Mouse (Mus musculus): ENCODE results near the gene Spaca3. TPM values are rescaled to one million over a fixed set of nuclear protein-coding genes. Genes with fewer than 3 reads are reported as not detected.

Gene Spaca3
- total and polyA plus RNA-seq, 2 experiments from 2014 or later: 0.14 TPM; not detected in 1

DNA sequence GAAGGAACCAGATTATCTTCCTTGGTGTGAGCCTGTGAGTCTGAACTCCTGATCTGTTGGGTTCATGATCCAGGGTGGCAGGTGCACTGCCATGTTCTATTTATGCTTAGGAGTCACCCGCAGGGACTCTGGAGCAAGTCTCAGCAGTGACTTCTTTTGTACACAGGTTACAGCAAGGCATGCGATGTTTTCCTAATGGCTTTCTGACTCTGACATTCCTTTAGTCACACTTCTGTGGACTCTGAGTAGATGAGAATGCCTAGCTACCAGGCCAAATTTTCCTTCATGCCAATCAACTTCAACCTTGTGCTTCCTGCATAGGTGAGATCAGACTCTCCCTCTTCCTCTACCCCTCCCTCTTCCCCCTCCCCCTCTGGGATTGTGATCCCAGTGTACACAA lies 22.8 kb upstream of the Spaca3 start:
- no peak overlapping the region for H3K27ac ChIP-seq (ENCODE audit: low read depth)
- no peak overlapping the region for H3K4me3 ChIP-seq (ENCODE audit: low read depth, low read length)
- H3K4me1 ChIP-seq (ENCODE audit: control insufficient read depth, insufficient read depth): no peaks in the 10 kb centered on the region
- DNase-seq (ENCODE audit: low spot score) (no peak), ATAC-seq (ENCODE audit: insufficient read depth, low read depth) (no peak)
- WGBS: 69% methylated on average over 2 of the region's 2 CpGs
- H3K4me2 ChIP-seq (ENCODE audit: low read depth, low read length): no peak overlapping the region
- TF ChIP-seq EP300 (IDR thresholded peaks at IDR 0.05; ENCODE audit: low read depth) (no peak), CTCF (IDR thresholded peaks at IDR 0.05; ENCODE audit: low read depth) (no peak)
- H3K27me3 ChIP-seq (ENCODE audit: control insufficient read depth, insufficient read depth, low read length): no peaks in the 10 kb centered on the region
- no peak overlapping the region for H3K9ac ChIP-seq (replicated peaks; ENCODE audit: low read depth, low read length)
- H3K9me3 ChIP-seq (replicated peaks; ENCODE audit: control insufficient read depth, low read length): no peaks in the 10 kb centered on the region
- H3K36me3 ChIP-seq (replicated peaks; ENCODE audit: control insufficient read depth, insufficient read depth, low read length): no peaks in the 10 kb centered on the region

DNA sequence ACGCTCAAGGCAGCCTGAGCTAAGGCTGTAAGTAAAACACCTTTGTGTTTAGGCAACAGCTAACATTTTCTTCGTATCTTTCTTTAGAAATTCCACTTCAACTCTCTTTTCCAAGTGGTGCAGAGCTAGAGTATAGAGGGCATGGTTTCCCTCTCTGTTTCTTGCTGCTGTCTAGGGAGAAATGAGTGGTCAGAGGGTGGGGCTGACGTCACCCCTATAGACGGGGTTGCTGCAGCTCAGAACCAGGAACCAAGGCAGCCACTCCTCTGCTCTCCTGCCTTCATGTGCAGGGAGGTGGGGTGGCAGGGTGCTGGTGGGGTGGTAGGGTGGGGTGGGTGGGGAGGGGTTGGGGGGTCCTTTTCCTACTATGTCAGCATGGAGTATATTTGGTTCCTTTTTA lies 22.3 kb upstream of the Spaca3 start:
- TF ChIP-seq CTCF (IDR thresholded peaks at IDR 0.05; ENCODE audit: low read depth): no peak
- no peak for TF ChIP-seq EP300 (IDR thresholded peaks at IDR 0.05; ENCODE audit: low read depth)
- DNase-seq (ENCODE audit: low spot score): no peak
- WGBS: 61% methylated on average over 4 of the region's 4 CpGs

DNA sequence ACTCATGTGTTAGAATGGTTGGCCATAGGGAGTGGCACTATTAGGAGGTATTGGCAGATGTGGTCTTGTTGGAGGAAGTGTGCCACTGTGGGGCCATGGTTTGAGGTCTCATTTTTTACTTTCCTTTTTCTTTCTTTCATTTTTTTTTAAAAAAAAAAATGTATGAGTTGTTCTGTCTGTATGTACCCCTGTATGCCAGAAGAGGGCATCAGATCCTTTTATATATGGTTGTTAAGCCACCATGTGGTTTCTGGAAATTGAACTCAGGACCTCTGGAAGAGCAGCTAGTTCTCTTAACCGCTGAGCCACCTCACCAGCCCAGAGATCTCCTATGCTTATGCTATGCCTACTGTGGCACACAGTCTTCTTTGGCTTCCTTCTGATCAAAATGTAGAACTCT lies 19.4 kb upstream of the Spaca3 start:
- H3K4me1 ChIP-seq (ENCODE audit: control insufficient read depth, insufficient read depth): no peaks in the 10 kb centered on the region
- ATAC-seq (ENCODE audit: insufficient read depth, low read depth) (no peak), DNase-seq (ENCODE audit: low spot score) (no peak)
- no peak for TF ChIP-seq CTCF (IDR thresholded peaks at IDR 0.05; ENCODE audit: low read depth)
- TF ChIP-seq EP300 (IDR thresholded peaks at IDR 0.05; ENCODE audit: low read depth): no peak
- no peak overlapping the region for H3K9ac ChIP-seq (replicated peaks; ENCODE audit: low read depth, low read length)
- no peaks in the 10 kb centered on the region for H3K9me3 ChIP-seq (replicated peaks; ENCODE audit: control insufficient read depth, low read length)
- no peaks in the 10 kb centered on the region; the same call in 1 of the 2 replicates for H3K27me3 ChIP-seq (ENCODE audit: control insufficient read depth, insufficient read depth, low read length)
- H3K4me2 ChIP-seq (ENCODE audit: low read depth, low read length): no peak overlapping the region
- H3K36me3 ChIP-seq (replicated peaks; ENCODE audit: control insufficient read depth, insufficient read depth, low read length): no peaks in the 10 kb centered on the region
- H3K4me3 ChIP-seq (ENCODE audit: low read depth, low read length): no peak overlapping the region
- 67% methylated on average over 1 of the region's 1 CpGs for WGBS
- no peak overlapping the region for H3K27ac ChIP-seq (ENCODE audit: low read depth)

More for the DNA sequence above, 22.3 kb upstream of the Spaca3 start:
- no peaks in the 10 kb centered on the region for H3K36me3 ChIP-seq (replicated peaks; ENCODE audit: control insufficient read depth, insufficient read depth, low read length)
- H3K27ac ChIP-seq (ENCODE audit: low read depth): no peak overlapping the region
- H3K27me3 ChIP-seq (ENCODE audit: control insufficient read depth, insufficient read depth, low read length): no peaks in the 10 kb centered on the region
- H3K4me1 ChIP-seq (ENCODE audit: control insufficient read depth, insufficient read depth): no peaks in the 10 kb centered on the region
- no peaks in the 10 kb centered on the region for H3K9me3 ChIP-seq (replicated peaks; ENCODE audit: control insufficient read depth, low read length)
- no peak for ATAC-seq (ENCODE audit: insufficient read depth, low read depth)
- no peak overlapping the region for H3K9ac ChIP-seq (replicated peaks; ENCODE audit: low read depth, low read length)
- H3K4me3 ChIP-seq (ENCODE audit: low read depth, low read length): no peak overlapping the region
- H3K4me2 ChIP-seq (ENCODE audit: low read depth, low read length): no peak overlapping the region

DNA sequence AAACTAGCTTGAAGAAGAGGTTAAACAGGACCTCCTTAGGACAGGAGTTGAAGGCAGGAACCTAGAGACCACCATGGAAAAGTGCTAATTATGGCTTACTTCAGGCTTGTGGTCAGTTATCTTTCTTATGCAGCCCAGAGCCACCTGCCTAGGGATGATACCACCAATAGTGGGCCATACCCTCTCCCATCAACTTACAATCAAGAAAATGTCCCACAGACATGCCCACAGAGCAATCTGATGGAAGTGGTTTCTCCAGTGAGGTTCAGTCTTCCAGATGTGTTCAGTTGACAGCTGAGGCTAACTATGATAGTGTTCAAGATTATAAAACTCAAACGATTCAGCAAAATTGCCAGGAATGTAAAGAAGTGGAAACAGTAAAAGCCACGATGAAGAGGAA lies 14.7 kb upstream of the Spaca3 start:
- no peaks in the 10 kb centered on the region; the same call in 1 of the 2 replicates for H3K27me3 ChIP-seq (ENCODE audit: control insufficient read depth, insufficient read depth, low read length)
- H3K4me3 ChIP-seq (ENCODE audit: low read depth, low read length): no peak overlapping the region
- DNase-seq (ENCODE audit: low spot score) (no peak), ATAC-seq (ENCODE audit: insufficient read depth, low read depth) (no peak)
- no peak overlapping the region for H3K4me2 ChIP-seq (ENCODE audit: low read depth, low read length)
- 69% methylated on average over 2 of the region's 2 CpGs for WGBS
- TF ChIP-seq CTCF (IDR thresholded peaks at IDR 0.05; ENCODE audit: low read depth) (no peak), EP300 (IDR thresholded peaks at IDR 0.05; ENCODE audit: low read depth) (no peak)
- H3K9ac ChIP-seq (replicated peaks; ENCODE audit: low read depth, low read length): no peak overlapping the region
- H3K4me1 ChIP-seq (ENCODE audit: control insufficient read depth, insufficient read depth): no peaks in the 10 kb centered on the region
- H3K27ac ChIP-seq (ENCODE audit: low read depth): no peak overlapping the region
- no peaks in the 10 kb centered on the region for H3K9me3 ChIP-seq (replicated peaks; ENCODE audit: control insufficient read depth, low read length)
- no peaks in the 10 kb centered on the region for H3K36me3 ChIP-seq (replicated peaks; ENCODE audit: control insufficient read depth, insufficient read depth, low read length)

DNA sequence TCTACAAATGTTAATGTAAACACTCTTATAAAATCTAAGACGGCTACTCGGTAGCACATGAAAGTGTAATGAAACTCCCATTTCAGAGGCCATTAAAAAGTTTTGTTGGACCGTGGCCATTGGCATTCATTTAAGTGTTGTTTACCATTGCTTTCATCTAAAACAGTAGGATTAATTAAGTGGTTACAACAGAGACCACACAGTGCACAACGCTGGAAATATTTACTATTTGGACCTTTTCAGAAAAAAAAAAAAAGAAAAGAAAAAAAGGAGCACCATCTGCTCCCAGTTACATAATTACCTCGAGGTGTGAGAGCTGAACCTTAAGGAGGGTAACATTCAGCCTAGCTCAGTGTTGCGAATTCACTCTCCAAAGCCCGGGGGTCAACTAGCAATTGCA lies 12.7 kb upstream of the Spaca3 start:
- Histone ChIP-seq H3K4me2 (ENCODE audit: low read depth, low read length) (no peak overlapping the region), H3K27ac (ENCODE audit: low read depth) (no peak overlapping the region), H3K36me3 (replicated peaks; ENCODE audit: control insufficient read depth, insufficient read depth, low read length) (no peaks in the 10 kb centered on the region), H3K4me3 (ENCODE audit: low read depth, low read length) (no peak overlapping the region), H3K9me3 (replicated peaks; ENCODE audit: control insufficient read depth, low read length) (no peaks in the 10 kb centered on the region), H3K9ac (replicated peaks; ENCODE audit: low read depth, low read length) (no peak overlapping the region), H3K27me3 (ENCODE audit: control insufficient read depth, insufficient read depth, low read length) (no peaks in the 10 kb centered on the region; the same call in 1 of the 2 replicates), H3K4me1 (ENCODE audit: control insufficient read depth, insufficient read depth) (no peaks in the 10 kb centered on the region)
- ATAC-seq (ENCODE audit: insufficient read depth, low read depth) (no peak), DNase-seq (ENCODE audit: low spot score) (no peak)
- 78% methylated on average over 7 of the region's 7 CpGs for WGBS
- TF ChIP-seq EP300 (IDR thresholded peaks at IDR 0.05; ENCODE audit: low read depth) (no peak), CTCF (IDR thresholded peaks at IDR 0.05; ENCODE audit: low read depth) (no peak)

DNA sequence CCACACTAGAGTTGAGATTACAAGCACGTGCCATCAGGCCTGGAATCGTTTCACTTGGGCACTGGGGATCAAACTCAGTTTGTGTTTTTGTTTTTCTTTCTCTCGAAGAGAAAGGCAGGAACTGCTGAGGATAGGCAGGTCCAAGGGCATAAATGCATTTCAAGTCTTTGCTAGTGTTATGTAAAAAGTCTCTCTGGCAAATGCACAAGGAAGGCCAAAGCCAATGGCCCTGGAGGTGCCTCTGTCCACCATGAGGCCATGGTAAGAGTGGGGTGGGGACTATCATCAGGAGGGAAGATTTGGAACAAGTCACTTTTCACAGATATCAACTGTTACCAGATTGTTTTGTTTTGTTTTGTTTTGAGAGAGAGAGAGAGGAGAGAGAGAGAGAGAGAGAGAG lies 12.1 kb upstream of the Spaca3 start:
- H3K27me3 ChIP-seq (ENCODE audit: control insufficient read depth, insufficient read depth, low read length): no peaks in the 10 kb centered on the region; the same call in 1 of the 2 replicates
- no peak for ATAC-seq (ENCODE audit: insufficient read depth, low read depth)
- H3K4me3 ChIP-seq (ENCODE audit: low read depth, low read length): no peak overlapping the region
- DNase-seq (ENCODE audit: low spot score): no peak
- H3K9me3 ChIP-seq (replicated peaks; ENCODE audit: control insufficient read depth, low read length): no peaks in the 10 kb centered on the region
- H3K27ac ChIP-seq (ENCODE audit: low read depth): no peak overlapping the region
- no peaks in the 10 kb centered on the region for H3K4me1 ChIP-seq (ENCODE audit: control insufficient read depth, insufficient read depth)
- 37% methylated on average over 3 of the region's 3 CpGs for WGBS
- TF ChIP-seq CTCF (IDR thresholded peaks at IDR 0.05; ENCODE audit: low read depth) (no peak), EP300 (IDR thresholded peaks at IDR 0.05; ENCODE audit: low read depth) (no peak)
- no peak overlapping the region for H3K4me2 ChIP-seq (ENCODE audit: low read depth, low read length)
- no peaks in the 10 kb centered on the region for H3K36me3 ChIP-seq (replicated peaks; ENCODE audit: control insufficient read depth, insufficient read depth, low read length)
- no peak overlapping the region for H3K9ac ChIP-seq (replicated peaks; ENCODE audit: low read depth, low read length)
